Mouse (Mus musculus): ENCODE data around the gene Poc1a. TPM values are rescaled to one million over a fixed set of nuclear protein-coding genes. Genes with fewer than 3 reads are reported as not detected.

Gene Poc1a
- polyA plus RNA-seq, 1 experiment from 2014 or later = 31.1 TPM

GRCm38 (mm10) chr9:106300176-106300803 is 19.4 kb downstream of the Poc1a start:
- no peak overlapping the region for H3K27ac ChIP-seq (ENCODE audit: low read depth, low read length)
- WGBS (ENCODE audit: insufficient replicate concordance) = 79% methylated on average over 20 of the region's 20 CpGs
- peaks cover 21% of the 10 kb centered on the region for H3K4me1 ChIP-seq (ENCODE audit: control insufficient read depth, insufficient read depth, low read length)
- H3K27me3 ChIP-seq (ENCODE audit: control insufficient read depth, insufficient read depth, low read length) = no peaks in the 10 kb centered on the region
- H3K9me3 ChIP-seq (replicated peaks; ENCODE audit: control insufficient read depth, low read length) = no peaks in the 10 kb centered on the region
- no peak for ATAC-seq (replicated peaks; ENCODE audit: insufficient number of reproducible peaks, low FRiP score, low TSS enrichment)
- H3K4me3 ChIP-seq (ENCODE audit: low read depth, low read length) = no peak overlapping the region
- no peak overlapping the region for H3K4me2 ChIP-seq
- peaks cover 4% of the 10 kb centered on the region for H3K36me3 ChIP-seq (ENCODE audit: control insufficient read depth, insufficient read depth, low read length)
- H3K9ac ChIP-seq (ENCODE audit: low read depth, low read length) = no peak overlapping the region

GRCm38 (mm10) chr9:106300949-106301348 is 20.1 kb downstream of the Poc1a start:
- no peak for ATAC-seq (replicated peaks; ENCODE audit: insufficient number of reproducible peaks, low FRiP score, low TSS enrichment)
- H3K4me1 ChIP-seq (ENCODE audit: control insufficient read depth, insufficient read depth, low read length) = peaks cover 27% of the 10 kb centered on the region
- no peaks in the 10 kb centered on the region for H3K9me3 ChIP-seq (replicated peaks; ENCODE audit: control insufficient read depth, low read length)
- H3K27me3 ChIP-seq (ENCODE audit: control insufficient read depth, insufficient read depth, low read length) = no peaks in the 10 kb centered on the region
- H3K4me2 ChIP-seq = no peak overlapping the region
- H3K9ac ChIP-seq (ENCODE audit: low read depth, low read length) = no peak overlapping the region
- H3K4me3 ChIP-seq (ENCODE audit: low read depth, low read length) = no peak overlapping the region
- H3K36me3 ChIP-seq (ENCODE audit: control insufficient read depth, insufficient read depth, low read length) = peaks cover 4% of the 10 kb centered on the region
- no peak overlapping the region for H3K27ac ChIP-seq (ENCODE audit: low read depth, low read length)
- 73% methylated on average over 6 of the region's 6 CpGs for WGBS (ENCODE audit: insufficient replicate concordance)

GRCm38 (mm10) chr9:106301446-106302080 is 20.7 kb downstream of the Poc1a start:
- H3K9ac ChIP-seq (ENCODE audit: low read depth, low read length) = no peak overlapping the region
- ATAC-seq (replicated peaks; ENCODE audit: insufficient number of reproducible peaks, low FRiP score, low TSS enrichment) = no peak
- 72% methylated on average over 11 of the region's 11 CpGs for WGBS (ENCODE audit: insufficient replicate concordance)
- H3K4me2 ChIP-seq = no peak overlapping the region
- H3K9me3 ChIP-seq (replicated peaks; ENCODE audit: control insufficient read depth, low read length) = no peaks in the 10 kb centered on the region
- H3K27me3 ChIP-seq (ENCODE audit: control insufficient read depth, insufficient read depth, low read length) = no peaks in the 10 kb centered on the region
- H3K36me3 ChIP-seq (ENCODE audit: control insufficient read depth, insufficient read depth, low read length) = peaks cover 4% of the 10 kb centered on the region
- H3K4me3 ChIP-seq (ENCODE audit: low read depth, low read length) = no peak overlapping the region
- H3K27ac ChIP-seq (ENCODE audit: low read depth, low read length) = peak overlapping the region; percentile 35; the same call in 1 of the 2 replicates
- H3K4me1 ChIP-seq (ENCODE audit: control insufficient read depth, insufficient read depth, low read length) = peaks cover 27% of the 10 kb centered on the region

GRCm38 (mm10) chr9:106302446-106303150 is 21.7 kb downstream of the Poc1a start:
- Histone ChIP-seq H3K9me3 (replicated peaks; ENCODE audit: control insufficient read depth, low read length) (no peaks in the 10 kb centered on the region), H3K4me3 (ENCODE audit: low read depth, low read length) (no peak overlapping the region), H3K9ac (ENCODE audit: low read depth, low read length) (no peak overlapping the region), H3K4me1 (ENCODE audit: control insufficient read depth, insufficient read depth, low read length) (peaks cover 27% of the 10 kb centered on the region), H3K27ac (ENCODE audit: low read depth, low read length) (no peak overlapping the region), H3K4me2 (no peak overlapping the region), H3K27me3 (ENCODE audit: control insufficient read depth, insufficient read depth, low read length) (no peaks in the 10 kb centered on the region), H3K36me3 (ENCODE audit: control insufficient read depth, insufficient read depth, low read length) (peaks cover 3% of the 10 kb centered on the region)
- ATAC-seq (replicated peaks; ENCODE audit: insufficient number of reproducible peaks, low FRiP score, low TSS enrichment) = no peak; the same call in 1 of the 2 replicates
- WGBS (ENCODE audit: insufficient replicate concordance) = 70% methylated on average over 16 of the region's 16 CpGs

- no peak overlapping the region for H3K9ac ChIP-seq (ENCODE audit: low read depth, low read length)
Measured at GRCm38 (mm10) chr9:106303460-106303960, 22.6 kb downstream of the Poc1a start.

GRCm38 (mm10) chr9:106305228-106305627 is 24.4 kb downstream of the Poc1a start:
- no peak overlapping the region for H3K4me2 ChIP-seq
- no peaks in the 10 kb centered on the region for H3K36me3 ChIP-seq (ENCODE audit: control insufficient read depth, insufficient read depth, low read length)
- H3K27ac ChIP-seq (ENCODE audit: low read depth, low read length) = no peak overlapping the region
- ATAC-seq (replicated peaks; ENCODE audit: insufficient number of reproducible peaks, low FRiP score, low TSS enrichment) = no peak
- H3K4me1 ChIP-seq (ENCODE audit: control insufficient read depth, insufficient read depth, low read length) = peaks cover 27% of the 10 kb centered on the region
- no peak overlapping the region for H3K9ac ChIP-seq (ENCODE audit: low read depth, low read length)
- 85% methylated on average over 7 of the region's 7 CpGs for WGBS (ENCODE audit: insufficient replicate concordance)
- no peaks in the 10 kb centered on the region for H3K27me3 ChIP-seq (ENCODE audit: control insufficient read depth, insufficient read depth, low read length)
- H3K9me3 ChIP-seq (replicated peaks; ENCODE audit: control insufficient read depth, low read length) = no peaks in the 10 kb centered on the region
- H3K4me3 ChIP-seq (ENCODE audit: low read depth, low read length) = no peak overlapping the region

More at GRCm38 (mm10) chr9:106303460-106303960, 22.6 kb downstream of the Poc1a start:
- H3K4me2 ChIP-seq = no peak overlapping the region
- H3K4me1 ChIP-seq (ENCODE audit: control insufficient read depth, insufficient read depth, low read length) = peaks cover 27% of the 10 kb centered on the region
- ATAC-seq (replicated peaks; ENCODE audit: insufficient number of reproducible peaks, low FRiP score, low TSS enrichment) = no peak
- H3K9me3 ChIP-seq (replicated peaks; ENCODE audit: control insufficient read depth, low read length) = no peaks in the 10 kb centered on the region
- H3K4me3 ChIP-seq (ENCODE audit: low read depth, low read length) = no peak overlapping the region
- WGBS (ENCODE audit: insufficient replicate concordance) = 73% methylated on average over 6 of the region's 6 CpGs
- no peaks in the 10 kb centered on the region for H3K36me3 ChIP-seq (ENCODE audit: control insufficient read depth, insufficient read depth, low read length)
- H3K27ac ChIP-seq (ENCODE audit: low read depth, low read length) = no peak overlapping the region
- H3K27me3 ChIP-seq (ENCODE audit: control insufficient read depth, insufficient read depth, low read length) = no peaks in the 10 kb centered on the region

- no peaks in the 10 kb centered on the region for H3K27me3 ChIP-seq (ENCODE audit: control insufficient read depth, insufficient read depth, low read length)
- H3K4me3 ChIP-seq (ENCODE audit: low read depth, low read length) = no peak overlapping the region
- no peak overlapping the region for H3K9ac ChIP-seq (ENCODE audit: low read depth, low read length)
- 47% methylated on average over 8 of the region's 8 CpGs for WGBS (ENCODE audit: insufficient replicate concordance)
- peaks cover 32% of the 10 kb centered on the region for H3K4me1 ChIP-seq (ENCODE audit: control insufficient read depth, insufficient read depth, low read length)
- no peaks in the 10 kb centered on the region for H3K9me3 ChIP-seq (replicated peaks; ENCODE audit: control insufficient read depth, low read length)
- H3K4me2 ChIP-seq = no peak overlapping the region
- no peaks in the 10 kb centered on the region for H3K36me3 ChIP-seq (ENCODE audit: control insufficient read depth, insufficient read depth, low read length)
- no peak overlapping the region for H3K27ac ChIP-seq (ENCODE audit: low read depth, low read length)
- 0 out of 2 replicates have a peak, but pooled peaks have one; percentile 20 for ATAC-seq (replicated peaks; ENCODE audit: insufficient number of reproducible peaks, low FRiP score, low TSS enrichment)
Measured at GRCm38 (mm10) chr9:106306662-106307351, 25.9 kb downstream of the Poc1a start.

- H3K4me1 ChIP-seq (ENCODE audit: control insufficient read depth, insufficient read depth, low read length) = peaks cover 21% of the 10 kb centered on the region; the same call in 1 of the 2 replicates
- 90% methylated on average over 5 of the region's 5 CpGs for WGBS (ENCODE audit: insufficient replicate concordance)
Measured at GRCm38 (mm10) chr9:106308151-106308550, 27.3 kb downstream of the Poc1a start.

More at GRCm38 (mm10) chr9:106308151-106308550, 27.3 kb downstream of the Poc1a start:
- no peaks in the 10 kb centered on the region for H3K9me3 ChIP-seq (replicated peaks; ENCODE audit: control insufficient read depth, low read length)
- H3K4me2 ChIP-seq = no peak overlapping the region
- H3K9ac ChIP-seq (ENCODE audit: low read depth, low read length) = no peak overlapping the region
- H3K4me3 ChIP-seq (ENCODE audit: low read depth, low read length) = no peak overlapping the region
- no peak for ATAC-seq (replicated peaks; ENCODE audit: insufficient number of reproducible peaks, low FRiP score, low TSS enrichment)
- no peaks in the 10 kb centered on the region for H3K27me3 ChIP-seq (ENCODE audit: control insufficient read depth, insufficient read depth, low read length)
- no peaks in the 10 kb centered on the region for H3K36me3 ChIP-seq (ENCODE audit: control insufficient read depth, insufficient read depth, low read length)
- H3K27ac ChIP-seq (ENCODE audit: low read depth, low read length) = no peak overlapping the region
